Mouse (Mus musculus): Measurements from ENCODE around the gene Gm20458.

Gm20458 gene

GRCm38 (mm10) chr2:164499317-164499716, 38.5 kb downstream of the Gm20458 start:
- DNase-seq (ENCODE audit: low spot score in 2 of 2) = no peak

- no peak for DNase-seq (ENCODE audit: low spot score in 2 of 2)
Observed at GRCm38 (mm10) chr2:164500511-164500910, 39.7 kb downstream of the Gm20458 start.

- no peak for DNase-seq (ENCODE audit: low spot score in 2 of 2)
Observed at GRCm38 (mm10) chr2:164504919-164505318, 44.2 kb downstream of the Gm20458 start.

GRCm38 (mm10) chr2:164505619-164506347, 45.0 kb downstream of the Gm20458 start:
- DNase-seq (ENCODE audit: low spot score in 2 of 2) = no peak

- no peak for DNase-seq (ENCODE audit: low spot score in 2 of 2)
Observed at GRCm38 (mm10) chr2:164507811-164508210, 47.0 kb downstream of the Gm20458 start.

- DNase-seq (ENCODE audit: low spot score in 2 of 2) = no peak
Observed at GRCm38 (mm10) chr2:164510621-164511190, 49.9 kb downstream of the Gm20458 start.

GRCm38 (mm10) chr2:164512121-164512909, 51.5 kb downstream of the Gm20458 start:
- DNase-seq (ENCODE audit: low spot score in 2 of 2) = no peak

GRCm38 (mm10) chr2:164513389-164513788, 52.6 kb downstream of the Gm20458 start:
- DNase-seq (ENCODE audit: low spot score in 2 of 2) = peak in 1 of 2 experiments; percentile 39

GRCm38 (mm10) chr2:164514916-164515315, 54.1 kb downstream of the Gm20458 start:
- no peak for DNase-seq (ENCODE audit: low spot score in 2 of 2)

- DNase-seq (ENCODE audit: low spot score in 2 of 2) = no peak
Observed at GRCm38 (mm10) chr2:164515897-164516296, 55.1 kb downstream of the Gm20458 start.

- no peak for DNase-seq (ENCODE audit: low spot score in 2 of 2)
Observed at GRCm38 (mm10) chr2:164516592-164516991, 55.8 kb downstream of the Gm20458 start.

GRCm38 (mm10) chr2:164517485-164518221, 56.9 kb downstream of the Gm20458 start:
- DNase-seq (ENCODE audit: low spot score in 2 of 2) = peak in 1 of 2 experiments; percentile 31

GRCm38 (mm10) chr2:164518266-164519170, 57.8 kb downstream of the Gm20458 start:
- DNase-seq (ENCODE audit: low spot score in 2 of 2) = no peak

GRCm38 (mm10) chr2:164519171-164519526, 58.4 kb downstream of the Gm20458 start:
- DNase-seq (ENCODE audit: low spot score in 2 of 2) = no peak

GRCm38 (mm10) chr2:164520782-164521181, 60.0 kb downstream of the Gm20458 start:
- peak in 1 of 2 experiments; percentile 48 for DNase-seq (ENCODE audit: low spot score in 2 of 2)

GRCm38 (mm10) chr2:164521841-164522240, 61.1 kb downstream of the Gm20458 start:
- DNase-seq (ENCODE audit: low spot score in 2 of 2) = no peak

- no peak for DNase-seq (ENCODE audit: low spot score in 2 of 2)
Observed at GRCm38 (mm10) chr2:164522280-164522679, 61.5 kb downstream of the Gm20458 start.

GRCm38 (mm10) chr2:164523301-164523773, 62.6 kb downstream of the Gm20458 start:
- DNase-seq (ENCODE audit: low spot score in 2 of 2) = peak in 1 of 2 experiments; percentile 38

- no peak for DNase-seq (ENCODE audit: low spot score in 2 of 2)
Observed at GRCm38 (mm10) chr2:164528557-164528956, 67.8 kb downstream of the Gm20458 start.

- DNase-seq (ENCODE audit: low spot score in 2 of 2) = peak; percentile 53 to 65
Observed at GRCm38 (mm10) chr2:164531169-164531568, 70.4 kb downstream of the Gm20458 start.

- no peak for DNase-seq (ENCODE audit: low spot score in 2 of 2)
Observed at GRCm38 (mm10) chr2:164534315-164534714, 73.5 kb downstream of the Gm20458 start.
